Mouse (Mus musculus) neutrophil, adult 5-6 weeks (primary cell): ENCODE data around the gene Arap1. TPM values are rescaled to one million over a fixed set of nuclear protein-coding genes. Genes with fewer than 3 reads are reported as not detected.

Experiments
- ATAC-seq: fragments of 151-379, 151-347 bp; 2 replicates; pipeline ENCODE4 v1.8.0; 2017; ENCODE audit warnings: mild to moderate bottlenecking, moderate TSS enrichment; ENCODE audit not compliant: insufficient number of reproducible peaks, poor library complexity, low FRiP score, severe bottlenecking; ENCODE audit errors: extremely low read depth
- total RNA-seq: library from RNA; stranded (forward); fragments of 200-1000 nt; gene quantifications from 2 replicates; pipeline ENCODE4 v1.2.3, GENCODE M21; 2017

Gene Arap1
- total RNA-seq, result 331 and 365 TPM in 2 replicates

DNA sequence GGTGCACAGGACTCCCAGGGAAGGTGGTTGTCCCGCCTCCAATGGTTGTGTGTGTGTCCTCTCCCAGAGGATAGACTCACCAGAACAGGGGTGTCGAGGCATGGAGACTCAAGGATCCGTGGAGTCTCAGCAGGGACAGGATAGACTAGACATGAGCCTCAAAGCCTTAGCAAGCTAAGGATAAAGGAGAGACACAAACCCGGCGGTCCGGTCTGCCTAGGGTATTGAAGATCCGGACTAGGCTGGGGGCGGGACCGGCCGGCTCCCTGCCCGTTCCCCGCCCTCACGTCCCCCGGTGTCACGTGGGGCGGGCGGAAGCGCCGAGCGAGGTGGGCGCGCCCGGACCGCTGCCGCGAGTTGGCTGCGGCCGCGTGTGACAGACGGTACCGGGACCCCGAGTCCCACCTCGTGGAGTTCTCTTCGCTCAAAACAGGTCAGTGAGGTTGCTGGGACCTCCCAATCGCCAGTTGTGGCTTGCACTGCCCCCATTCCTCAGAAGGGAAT is at the start of gene Arap1:
Gene Arap1, plus strand, starts transcription at position 301 of the 504 bp plus-strand sequence.
- ATAC-seq, result peak; percentile 60

- ATAC-seq, result no peak
Observed at GRCm38 (mm10) chr7:101298375-101298774, 49.5 kb upstream of the Arap1 start.

- peak; percentile 24 for ATAC-seq
Observed at GRCm38 (mm10) chr7:101301361-101301880, 46.4 kb upstream of the Arap1 start.

GRCm38 (mm10) chr7:101301881-101302456 is 45.9 kb upstream of the Arap1 start, which contains the start of gene Atg16l2:
TSS of gene Atg16l2 (minus strand) at chr7:101302251.
- ATAC-seq, result peak; percentile 87

DNA sequence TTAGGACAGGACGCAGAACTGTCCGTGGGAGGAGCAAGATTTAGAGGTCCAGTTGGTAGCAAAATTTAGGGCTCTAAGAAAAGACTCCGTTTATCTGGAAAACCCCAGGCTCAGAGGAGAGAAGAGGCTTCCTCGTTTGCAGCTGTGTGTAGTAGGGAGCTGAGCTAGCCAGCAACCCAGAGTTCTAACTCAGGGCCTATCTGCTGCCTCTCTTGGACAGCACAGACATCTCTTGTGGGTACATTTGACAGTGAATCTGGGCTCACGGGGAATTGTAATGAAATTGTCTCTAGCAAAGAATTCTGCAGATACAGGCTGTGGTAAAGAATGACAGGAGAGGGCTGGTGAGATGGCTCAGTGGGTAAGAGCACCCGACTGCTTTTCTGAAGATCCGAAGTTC is 45.2 kb upstream of the Arap1 start:
- no peak for ATAC-seq

DNA sequence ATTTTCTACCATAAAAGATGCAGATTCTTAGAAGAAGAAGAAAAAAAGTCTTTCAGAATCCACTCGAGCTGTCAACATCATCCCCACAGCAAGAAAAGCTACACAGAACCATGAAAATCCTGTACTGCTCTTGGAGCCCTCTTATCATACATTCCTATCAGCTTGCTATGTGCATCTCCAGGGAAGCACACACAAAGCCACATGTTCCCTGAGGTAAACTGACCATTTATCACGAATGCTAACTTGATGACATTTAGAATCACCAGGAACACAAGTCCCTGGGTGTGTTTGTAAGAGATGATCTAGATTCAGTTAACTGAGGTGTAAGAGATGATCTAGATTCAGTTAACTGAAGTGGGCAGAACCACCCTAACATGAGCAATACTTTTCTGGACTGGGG is 41.0 kb upstream of the Arap1 start:
- no peak for ATAC-seq

DNA sequence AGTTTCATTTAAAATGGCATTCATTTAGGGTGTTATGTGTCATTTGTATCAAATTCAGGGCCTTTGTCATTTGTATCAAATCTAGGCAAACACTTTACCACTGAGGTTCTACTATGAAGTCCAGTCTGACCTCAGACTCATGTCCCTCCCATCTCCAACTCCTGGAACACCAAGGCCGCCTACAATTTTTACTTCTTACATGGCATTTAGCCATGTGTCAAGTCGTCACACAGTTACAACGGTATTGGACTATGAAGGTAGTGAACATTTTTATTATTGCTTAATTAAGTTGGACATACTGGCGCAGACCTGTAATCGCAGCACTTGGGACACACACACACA is 37.9 kb upstream of the Arap1 start:
- no peak for ATAC-seq

DNA sequence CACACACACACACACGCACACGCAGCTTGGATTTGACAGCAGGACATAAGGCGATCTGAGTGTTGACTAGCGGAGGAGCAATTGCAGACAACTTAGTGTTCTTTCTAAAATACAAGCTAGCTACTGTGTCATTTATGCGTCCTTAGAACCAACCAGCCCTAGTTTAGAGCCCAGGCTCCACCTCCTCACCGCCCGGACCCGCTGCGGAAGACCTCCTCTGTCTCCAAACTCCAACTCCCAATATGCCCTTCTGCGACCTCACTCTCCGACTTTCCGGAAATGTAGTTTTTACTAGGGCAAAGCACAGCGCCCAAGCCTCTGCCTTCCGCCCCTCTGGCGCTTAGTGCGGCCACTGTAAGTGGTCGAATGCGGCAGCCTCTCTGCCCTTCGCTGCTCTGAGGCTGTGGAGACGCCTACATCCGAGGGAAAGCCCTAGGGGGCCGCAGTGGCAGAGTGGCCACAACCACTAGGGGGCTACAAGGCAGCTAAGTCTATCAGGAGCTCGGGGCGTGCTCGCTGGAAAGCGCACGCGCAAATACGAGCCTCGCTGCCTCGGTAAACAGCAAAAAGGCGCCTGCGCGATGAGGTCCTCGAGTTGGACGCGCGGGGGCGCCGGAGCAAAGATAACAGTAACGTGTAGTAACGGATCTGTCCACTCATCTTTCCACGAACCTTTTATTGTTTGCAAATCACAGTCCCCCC is 37.4 kb upstream of the Arap1 start:
- ATAC-seq, result peak; percentile 95

DNA sequence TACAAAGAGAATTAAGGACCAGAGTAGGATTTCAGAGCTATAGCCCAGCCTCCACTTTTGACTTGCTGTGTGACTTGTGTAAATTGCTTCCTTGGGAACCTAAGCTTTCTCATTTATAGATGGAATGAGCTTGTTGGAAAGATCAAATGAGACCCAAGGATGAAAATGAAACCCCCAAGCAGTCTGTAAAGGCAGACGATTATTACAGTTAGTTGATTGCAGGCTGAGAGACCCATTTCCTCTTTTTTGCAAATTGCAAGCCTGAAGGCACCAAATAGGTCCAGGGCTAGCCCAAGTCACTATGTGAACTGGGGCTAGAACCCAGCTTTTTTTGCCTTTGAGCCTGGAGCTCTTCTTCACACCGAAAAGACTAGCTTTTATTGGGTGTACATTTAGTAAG is 36.8 kb upstream of the Arap1 start:
- no peak for ATAC-seq

- no peak for ATAC-seq
Observed at GRCm38 (mm10) chr7:101313033-101313432, 34.8 kb upstream of the Arap1 start.

- ATAC-seq, result no peak
Observed at GRCm38 (mm10) chr7:101314396-101314795, 33.5 kb upstream of the Arap1 start.

- ATAC-seq, result no peak
Observed at GRCm38 (mm10) chr7:101315699-101316098, 32.2 kb upstream of the Arap1 start.

DNA sequence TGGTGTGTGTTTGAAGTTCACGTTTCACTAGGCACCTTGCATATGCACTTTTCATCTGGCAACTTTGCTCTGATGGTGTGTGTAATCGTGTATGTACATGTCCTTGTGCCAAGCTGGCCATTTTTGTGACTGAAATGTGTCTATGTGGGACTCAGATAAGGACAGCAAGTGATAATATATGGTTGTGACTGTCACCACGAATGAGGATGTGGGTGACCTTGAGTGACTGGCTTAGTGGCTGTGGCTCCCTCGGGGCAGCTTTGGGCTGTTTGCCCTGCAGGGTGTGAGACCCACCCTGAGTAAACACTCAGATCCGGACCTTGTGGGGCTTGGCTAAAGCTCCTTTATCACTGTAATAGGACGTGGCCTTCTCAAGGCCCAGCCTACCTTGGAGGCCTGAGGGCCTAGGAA is 31.3 kb upstream of the Arap1 start:
- peak; percentile 40 for ATAC-seq

DNA sequence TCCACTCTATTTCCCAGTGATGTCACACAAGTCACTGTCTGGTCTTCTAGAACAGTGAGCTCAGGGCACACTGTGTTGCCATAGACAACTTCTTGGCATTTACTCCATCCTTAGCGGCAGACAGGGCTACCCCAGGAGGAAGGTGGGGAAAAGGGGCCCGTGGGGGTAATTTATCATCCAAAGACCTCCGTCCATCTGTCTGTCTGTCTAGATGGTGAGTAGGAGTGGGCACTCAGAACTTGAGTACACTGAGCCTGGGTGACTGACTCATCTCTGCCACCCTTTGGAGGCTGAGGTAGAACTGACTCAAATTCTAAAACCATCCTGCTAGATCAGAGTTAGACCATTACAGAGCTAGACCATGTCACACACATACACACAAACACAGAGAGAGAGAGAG is 30.9 kb upstream of the Arap1 start, which contains the start of gene Stard10:
Gene Stard10, plus strand, starts transcription at position 73 of the 400 bp plus-strand sequence.
- ATAC-seq, result no peak

DNA sequence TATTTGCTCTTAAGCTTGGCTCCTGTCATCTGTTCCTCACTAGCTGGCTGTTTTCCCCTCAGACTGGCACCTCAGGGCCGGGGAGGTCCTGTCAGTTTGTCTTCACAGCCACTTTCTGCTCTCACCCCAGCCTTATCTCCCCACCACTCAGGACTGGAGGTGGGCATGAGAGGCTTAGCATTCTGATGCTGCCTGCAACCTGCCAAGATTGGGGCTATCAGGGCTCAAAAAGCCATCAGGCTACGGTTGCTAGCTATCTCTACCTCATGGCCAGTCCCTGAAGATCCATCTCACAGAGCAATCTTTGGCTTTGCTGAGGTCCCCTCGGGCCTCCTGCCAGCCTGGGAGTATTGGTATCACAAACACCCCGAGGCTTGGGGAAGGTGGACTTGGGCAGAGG is 29.0 kb upstream of the Arap1 start:
- ATAC-seq, result no peak

DNA sequence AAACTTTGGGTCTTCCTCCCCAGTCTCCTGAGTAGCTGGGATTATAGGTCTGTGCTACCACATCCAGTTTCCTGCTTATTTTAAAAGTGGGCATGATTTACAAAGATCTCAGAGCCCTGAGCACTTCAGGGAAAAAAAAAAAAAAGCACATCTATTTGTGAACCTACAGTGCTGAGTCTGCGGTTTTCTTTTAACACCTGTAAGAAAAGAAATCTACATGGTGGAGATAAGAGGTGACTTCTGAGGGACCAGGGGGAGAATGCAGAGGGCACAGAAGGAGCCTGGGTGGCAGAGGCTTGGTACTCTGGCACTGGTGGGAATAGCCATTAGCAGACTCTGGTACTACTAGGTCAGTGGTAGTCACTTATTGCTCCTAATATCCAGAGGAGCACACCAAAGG is 28.1 kb upstream of the Arap1 start:
- no peak for ATAC-seq

GRCm38 (mm10) chr7:101320399-101321217 is 27.3 kb upstream of the Arap1 start:
- ATAC-seq, result no peak

DNA sequence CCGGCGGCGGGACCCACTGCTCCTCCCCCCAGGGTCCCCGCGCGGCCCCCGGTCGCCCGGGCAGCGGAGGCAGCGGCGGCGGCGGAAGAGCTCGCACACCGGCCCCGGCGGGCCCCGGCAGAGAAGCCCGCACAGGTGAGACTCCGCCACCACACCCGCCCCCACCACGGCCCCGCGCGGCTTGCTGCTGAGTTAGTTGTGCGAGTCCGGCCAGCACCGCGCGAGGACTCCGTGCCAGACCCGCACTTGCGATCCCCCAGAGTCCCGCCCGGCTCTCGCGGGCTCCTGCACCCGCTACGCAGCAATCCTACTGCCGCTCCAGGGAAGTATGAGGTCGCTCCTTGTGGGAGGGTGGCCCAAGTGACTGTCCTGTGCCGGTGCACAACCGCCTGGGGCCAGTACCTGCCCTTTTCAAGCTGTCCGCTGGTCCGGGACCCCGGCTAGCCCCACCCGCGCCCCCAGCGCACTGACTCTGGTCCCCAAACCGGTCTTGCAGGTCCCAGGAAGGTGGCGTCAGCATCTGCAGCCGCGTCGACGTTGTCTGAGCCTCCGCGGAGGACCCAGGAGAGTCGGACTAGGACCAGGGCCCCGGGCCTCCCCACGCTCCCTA is 26.5 kb upstream of the Arap1 start:
- peak; percentile 7; the same call in 1 of the 2 replicates for ATAC-seq

- ATAC-seq, result no peak
Observed at GRCm38 (mm10) chr7:101323141-101323594, 24.7 kb upstream of the Arap1 start.
